Mouse (Mus musculus): ENCODE measurements at regions not wholly inside any gene's neighbourhood (a gene's known extent, or its start where the extent isn't known, plus 50 kb on each side); places are given as distances from the start of the nearest gene placed in this dataset.
A peak's percentile ranks its signal among the peaks of the same experiment; 100 is the strongest.

DNA sequence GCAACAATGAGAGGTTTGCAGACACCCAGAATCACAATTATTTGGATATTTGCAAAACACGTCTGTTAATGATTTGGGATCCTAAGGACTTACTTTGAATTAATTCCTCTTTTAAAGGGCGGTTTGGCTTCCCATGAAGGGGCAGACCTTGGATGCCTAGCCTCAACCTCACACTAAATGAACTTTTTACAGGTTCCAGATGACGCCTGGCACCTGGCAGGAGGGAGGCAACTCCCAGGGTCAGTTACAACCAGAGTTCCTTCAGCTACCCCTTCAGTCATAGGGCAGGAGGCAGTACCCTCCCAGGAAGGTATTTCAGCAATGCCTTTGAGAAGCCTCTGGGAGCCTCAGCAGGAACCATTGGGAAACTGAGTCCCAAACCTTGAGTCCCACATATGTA, 57.9 kb upstream of the Stx18 start:
- no peak for DNase-seq (ENCODE audit: extremely low spot score in 1 of 2, low spot score in 1 of 2)

DNA sequence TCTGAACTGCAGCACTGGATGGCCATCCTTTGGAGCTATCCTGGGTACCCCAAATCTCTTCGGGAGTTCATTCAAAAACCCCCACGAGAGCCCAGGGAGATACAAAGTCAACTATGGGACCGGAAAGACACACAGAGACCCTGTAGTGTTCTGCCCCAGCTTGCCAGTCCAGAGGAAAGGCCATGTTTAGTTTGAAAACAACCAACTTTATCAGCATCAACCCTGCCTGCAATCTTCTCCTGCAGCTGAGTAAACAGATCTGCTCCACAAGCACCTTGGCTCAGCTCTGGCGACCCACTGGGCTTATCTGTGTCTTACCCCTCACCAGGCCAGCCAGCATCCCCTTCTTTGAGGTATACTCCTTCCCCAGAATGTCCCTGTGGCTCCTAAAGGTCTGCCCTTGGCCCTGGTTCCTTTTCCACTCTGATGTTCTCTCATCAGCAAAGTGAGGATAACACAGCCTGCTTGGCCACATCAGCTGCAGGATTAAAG, 61.6 kb upstream of the Stx18 start:
- DNase-seq (ENCODE audit: extremely low spot score in 1 of 2, low spot score in 1 of 2), result no peak

DNA sequence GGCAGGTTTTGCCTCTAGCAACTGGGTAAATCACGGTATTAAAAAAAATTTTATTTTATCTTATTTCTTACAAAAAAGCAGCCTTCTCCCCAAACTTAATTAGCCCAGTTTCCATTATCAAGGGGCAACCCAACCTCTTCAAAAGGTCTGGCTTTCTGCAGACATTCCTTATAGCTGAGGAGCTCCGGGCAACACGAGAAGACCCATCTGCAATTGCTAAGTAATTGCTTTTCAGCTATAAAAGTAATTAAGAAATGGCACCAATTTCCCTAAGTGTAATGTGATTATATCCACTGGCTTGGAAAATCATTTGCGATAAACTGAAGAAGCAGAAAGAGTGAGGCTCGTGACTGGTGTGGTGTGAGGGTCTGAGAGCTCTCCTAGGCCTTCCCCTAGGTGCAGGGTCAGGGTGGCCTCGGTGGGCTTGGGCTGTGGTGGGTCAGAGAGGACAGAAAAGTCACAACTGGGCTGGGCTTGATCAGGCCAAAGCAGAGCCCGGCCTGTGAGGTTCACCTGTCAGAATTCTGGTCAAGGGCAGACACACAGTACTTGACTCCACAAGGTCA, 65.5 kb upstream of the Stx18 start:
- DNase-seq (ENCODE audit: extremely low spot score in 1 of 2, low spot score in 1 of 2), result no peak

DNA sequence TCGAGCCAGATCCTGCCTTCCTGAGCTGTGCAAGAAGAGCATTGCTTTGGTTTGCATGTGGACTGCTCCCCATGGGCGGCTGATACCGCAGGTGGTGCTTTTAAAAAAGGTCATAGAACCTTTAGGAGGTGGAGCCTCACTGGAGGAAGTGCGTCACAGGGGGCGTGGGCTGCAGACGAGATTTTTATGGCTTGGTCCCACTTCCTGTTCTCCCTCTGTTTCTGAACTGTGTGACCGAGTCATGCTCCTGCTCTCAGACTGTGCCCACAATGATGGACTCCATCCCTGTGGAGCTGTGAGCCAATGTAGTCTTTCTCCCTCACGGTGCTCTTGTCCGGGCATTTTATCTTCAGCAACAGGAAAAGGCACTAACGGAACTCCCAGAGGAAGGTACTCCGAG, 66.8 kb upstream of the Stx18 start:
- no peak for DNase-seq (ENCODE audit: extremely low spot score in 1 of 2, low spot score in 1 of 2)

DNA sequence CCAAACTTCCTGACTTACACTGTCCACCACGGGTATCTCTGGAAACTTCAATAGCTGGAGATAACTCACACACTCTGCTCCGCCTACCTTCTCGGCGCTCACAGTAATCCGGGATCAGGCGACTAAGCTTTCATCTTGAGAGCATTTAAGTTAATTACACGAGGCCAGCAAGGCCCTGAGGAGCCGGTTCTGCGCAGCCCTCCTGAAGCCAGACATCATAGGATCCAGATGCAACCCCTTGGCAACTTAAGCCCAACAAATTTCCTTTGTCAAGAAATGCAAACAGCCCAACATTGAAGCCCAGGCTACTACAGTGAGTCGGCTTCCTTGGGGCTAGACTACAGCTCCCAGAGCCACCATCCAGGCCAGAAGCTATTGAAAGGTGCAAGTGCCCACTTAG, 69.9 kb upstream of the Stx18 start:
- no peak for DNase-seq (ENCODE audit: extremely low spot score in 1 of 2, low spot score in 1 of 2)

DNA sequence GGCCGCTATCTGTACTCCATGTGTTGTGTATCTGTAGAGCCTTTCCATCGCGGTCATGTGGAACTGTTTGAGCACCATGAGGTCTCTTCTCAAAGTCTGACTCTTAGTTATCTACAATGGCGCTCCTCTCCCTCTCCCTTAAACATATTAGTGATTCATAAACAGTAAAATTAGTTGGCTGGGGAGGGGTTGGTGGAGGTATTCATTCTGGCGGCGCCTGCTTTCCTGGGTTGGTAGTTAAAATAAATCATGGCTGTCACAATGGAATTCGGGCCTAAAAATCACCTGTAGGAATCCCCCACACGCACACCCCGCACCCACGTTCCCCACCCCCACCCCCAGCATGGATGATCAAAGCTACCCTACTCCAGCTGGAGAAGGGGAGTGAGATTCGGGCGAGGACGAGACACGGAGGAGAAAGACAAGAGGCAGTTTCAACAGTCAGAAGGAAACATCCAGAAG, 70.6 kb upstream of the Stx18 start:
- DNase-seq (ENCODE audit: extremely low spot score in 1 of 2, low spot score in 1 of 2), result no peak

DNA sequence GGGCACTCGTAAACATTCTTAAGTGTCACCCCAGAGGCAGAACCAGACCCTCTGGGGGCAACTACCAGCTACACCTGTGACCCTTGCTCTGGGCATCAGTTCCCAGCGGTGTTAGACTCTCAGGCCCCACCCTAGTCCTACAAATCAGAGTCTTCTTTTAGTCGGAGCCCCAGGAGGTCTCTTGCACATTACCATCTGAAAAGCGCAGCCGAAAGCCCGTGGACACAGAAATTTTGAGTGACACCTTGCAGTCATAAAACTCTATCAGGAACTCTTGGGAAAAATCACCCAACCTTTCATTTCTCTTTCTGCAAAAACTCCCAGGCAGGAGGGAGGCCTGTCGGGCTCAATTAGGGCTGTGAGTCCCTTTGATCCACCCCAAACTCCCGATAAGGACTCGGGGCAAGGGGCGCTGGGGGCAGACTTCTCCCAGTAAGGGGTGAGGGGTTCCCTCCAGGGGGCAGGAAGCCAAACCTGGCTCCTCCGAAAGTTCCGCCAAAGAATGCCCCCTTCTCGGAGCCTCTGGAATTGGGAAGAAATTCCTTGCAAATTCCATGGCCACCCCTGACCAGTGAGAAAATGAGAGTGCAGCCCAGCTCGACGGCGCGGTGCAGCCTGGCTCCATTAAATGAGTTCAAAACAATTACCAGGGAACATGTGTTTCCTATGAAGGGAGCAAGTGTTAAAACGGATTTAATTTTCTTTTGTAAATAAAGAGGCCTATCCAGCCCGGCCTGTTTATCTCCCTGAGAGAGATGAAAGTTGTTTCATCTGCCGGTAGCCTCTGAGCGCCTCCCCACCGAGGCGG, 71.2 kb upstream of the Stx18 start:
- DNase-seq (ENCODE audit: extremely low spot score in 1 of 2, low spot score in 1 of 2), result no peak

DNA sequence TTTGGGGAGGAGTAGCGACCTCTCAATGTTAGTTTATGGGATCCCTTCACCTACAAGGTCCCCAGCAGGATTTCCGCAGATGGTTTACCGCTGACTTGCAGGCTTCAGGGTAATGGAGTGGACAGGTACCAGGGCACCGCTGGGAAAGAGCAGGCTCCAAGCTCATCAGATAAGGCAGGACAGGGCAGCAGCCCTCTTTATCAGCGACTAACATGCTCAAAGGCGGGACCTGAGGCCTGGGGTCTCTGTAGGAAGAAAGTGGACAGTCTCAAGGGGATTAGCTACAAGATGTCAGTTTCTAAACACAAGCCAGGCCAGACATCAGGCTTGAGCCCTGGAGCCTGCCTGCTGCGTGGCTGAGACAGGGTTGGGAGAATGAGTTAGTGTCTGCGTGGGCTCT, 74.9 kb upstream of the Stx18 start:
- no peak for DNase-seq (ENCODE audit: extremely low spot score in 1 of 2, low spot score in 1 of 2)

DNA sequence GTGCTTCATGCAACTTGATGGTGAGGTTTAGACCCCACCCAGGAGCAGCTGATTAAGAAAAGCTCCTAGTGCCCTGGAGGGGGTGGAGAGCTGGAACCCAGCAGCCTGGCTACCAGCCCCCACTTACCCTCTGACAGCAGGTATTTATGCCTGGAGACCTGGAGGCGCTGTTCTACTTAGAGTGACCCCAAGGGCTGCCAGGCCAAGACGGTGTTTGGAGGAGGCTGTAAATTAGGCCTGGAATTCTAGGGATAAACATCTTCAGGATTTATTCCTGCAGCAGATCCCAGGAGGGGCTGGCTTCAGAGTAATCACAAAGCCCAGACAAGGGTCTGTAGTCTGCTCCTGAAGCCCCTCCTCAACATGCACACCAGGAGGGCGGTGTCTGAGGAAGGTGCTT, 76.0 kb upstream of the Stx18 start:
- no peak for DNase-seq (ENCODE audit: extremely low spot score in 1 of 2, low spot score in 1 of 2)

DNA sequence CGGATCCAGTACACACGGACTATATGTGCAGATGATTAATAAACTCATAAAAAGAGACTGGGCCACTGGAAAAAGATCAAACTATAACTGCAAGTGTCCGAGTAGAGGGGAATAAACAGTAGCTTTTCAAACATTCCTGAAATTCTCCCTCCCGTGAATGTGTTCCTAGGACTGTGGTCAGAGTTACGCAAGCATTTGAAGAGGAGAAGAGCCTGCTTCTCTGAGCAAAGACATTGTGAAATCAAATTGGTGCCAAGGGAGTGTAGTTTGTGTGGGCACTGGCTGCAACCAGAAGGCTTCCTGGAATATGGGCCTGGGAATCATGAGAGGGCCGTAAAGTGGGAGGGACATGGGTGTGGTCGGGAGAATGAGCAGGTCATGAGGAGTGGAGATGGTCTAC, 78.3 kb upstream of the Stx18 start:
- DNase-seq (ENCODE audit: extremely low spot score in 1 of 2, low spot score in 1 of 2), result no peak

DNA sequence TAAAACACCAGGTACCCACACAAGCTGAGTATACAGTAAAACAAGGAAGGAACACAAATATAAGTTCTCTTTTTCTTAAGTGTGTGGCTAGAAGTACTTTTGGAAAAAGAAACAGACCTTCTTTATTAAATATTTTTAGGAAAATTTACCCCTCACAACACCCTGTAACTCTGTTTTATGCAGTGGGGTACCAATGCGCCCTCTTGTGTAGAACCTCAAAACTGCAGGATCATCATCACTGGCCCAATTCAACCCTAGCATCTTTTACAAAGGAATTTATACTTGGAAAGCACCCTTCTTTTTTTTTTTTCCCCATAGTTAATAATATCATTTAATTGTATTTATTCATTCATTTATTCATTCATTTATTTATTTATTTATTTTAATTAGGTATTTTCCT, 86.4 kb upstream of the Stx18 start:
- DNase-seq (ENCODE audit: extremely low spot score in 1 of 2, low spot score in 1 of 2), result peak in 1 of 2 experiments; percentile 52

DNA sequence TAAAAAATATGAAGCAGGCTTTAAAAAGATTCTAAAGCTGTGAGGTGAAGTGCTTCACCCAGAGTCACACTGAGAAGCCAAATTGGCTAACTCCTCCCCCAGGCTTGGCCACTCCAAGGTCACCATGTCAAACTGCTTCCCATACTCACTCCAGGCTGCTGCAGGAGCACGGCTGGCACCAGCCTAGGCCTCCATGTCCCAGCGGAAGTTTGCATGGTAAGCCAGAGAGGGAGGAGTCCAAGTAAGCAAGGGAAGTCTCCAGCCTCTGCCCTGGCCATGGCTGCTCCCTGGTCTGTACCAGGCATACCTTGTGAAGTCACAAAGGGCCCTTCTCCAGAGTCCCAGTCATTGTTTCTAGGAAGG, 105.8 kb upstream of the Stx18 start:
- no peak for DNase-seq (ENCODE audit: extremely low spot score in 1 of 2, low spot score in 1 of 2)

DNA sequence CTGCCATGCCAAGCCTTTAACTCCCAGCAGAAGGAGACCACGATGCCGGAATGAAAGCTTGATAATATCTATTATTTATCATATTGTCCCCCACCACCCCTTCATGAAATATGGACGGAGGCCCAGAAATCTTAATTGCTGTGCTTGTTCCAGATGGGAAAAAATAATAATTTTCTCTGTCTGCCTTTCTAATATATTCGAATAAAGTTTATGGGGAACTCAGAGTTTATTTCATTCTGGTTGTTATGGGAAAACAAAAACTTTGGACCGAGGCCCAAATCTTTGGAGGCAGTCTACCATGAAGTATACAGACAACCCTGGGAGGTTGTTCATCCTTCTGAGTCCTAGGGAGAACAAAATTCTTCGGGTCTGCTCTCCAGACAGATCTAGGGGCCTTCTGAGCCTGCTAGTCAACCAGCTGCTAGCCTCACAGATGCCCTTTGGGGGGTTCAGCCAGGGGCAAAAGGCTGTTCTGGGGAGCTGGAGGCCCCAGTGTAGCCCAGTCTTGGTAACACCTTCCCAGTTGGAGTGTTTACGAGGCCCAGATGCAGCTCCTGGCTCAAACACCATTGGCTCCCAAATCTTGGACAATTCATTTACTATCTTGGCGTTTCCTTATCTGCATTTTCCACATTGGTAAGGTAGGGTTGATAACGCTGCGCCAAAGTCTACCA, 106.3 kb upstream of the Stx18 start:
- DNase-seq (ENCODE audit: extremely low spot score in 1 of 2, low spot score in 1 of 2), result no peak

DNA sequence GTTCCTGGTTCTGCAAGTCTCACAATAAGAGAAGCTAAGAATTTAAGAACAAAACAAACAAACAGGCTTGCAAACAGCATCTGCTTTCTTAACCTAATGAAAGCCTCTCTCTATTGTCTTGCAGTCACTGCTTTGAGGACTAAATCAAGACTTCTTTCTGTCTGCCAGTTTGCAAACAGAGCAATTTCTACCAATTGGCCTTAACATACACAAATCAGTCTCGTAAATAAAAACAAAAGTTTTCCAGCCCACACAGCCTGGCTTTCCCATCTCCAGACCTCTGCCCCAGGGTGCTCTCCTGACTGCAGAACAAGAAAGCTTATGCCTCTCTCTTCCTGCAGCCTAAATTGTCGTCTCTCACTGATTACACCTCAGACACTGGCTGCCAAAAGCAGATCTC, 96.1 kb upstream of the Msx1 start:
- no peak for DNase-seq (ENCODE audit: extremely low spot score in 1 of 2, low spot score in 1 of 2)

DNA sequence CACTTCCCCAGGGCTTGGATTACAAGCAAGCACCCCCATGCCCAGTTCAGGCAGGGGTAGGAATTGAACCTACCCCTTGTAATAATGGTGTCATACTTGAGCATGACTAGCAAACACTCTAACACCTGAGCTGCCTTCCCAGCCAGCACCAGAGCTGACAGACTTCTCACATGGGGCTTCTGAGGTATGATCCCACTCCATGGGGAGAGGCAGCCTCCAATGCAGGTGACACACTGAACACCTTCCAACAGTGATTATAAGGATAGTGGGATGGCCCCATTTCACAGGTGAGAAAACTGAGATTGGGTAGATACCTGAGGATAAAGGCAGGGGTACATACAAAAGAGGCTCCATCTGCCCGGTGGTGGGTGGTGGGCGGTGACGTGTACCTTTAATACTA, 94.7 kb upstream of the Msx1 start:
- no peak for DNase-seq (ENCODE audit: extremely low spot score in 1 of 2, low spot score in 1 of 2)

DNA sequence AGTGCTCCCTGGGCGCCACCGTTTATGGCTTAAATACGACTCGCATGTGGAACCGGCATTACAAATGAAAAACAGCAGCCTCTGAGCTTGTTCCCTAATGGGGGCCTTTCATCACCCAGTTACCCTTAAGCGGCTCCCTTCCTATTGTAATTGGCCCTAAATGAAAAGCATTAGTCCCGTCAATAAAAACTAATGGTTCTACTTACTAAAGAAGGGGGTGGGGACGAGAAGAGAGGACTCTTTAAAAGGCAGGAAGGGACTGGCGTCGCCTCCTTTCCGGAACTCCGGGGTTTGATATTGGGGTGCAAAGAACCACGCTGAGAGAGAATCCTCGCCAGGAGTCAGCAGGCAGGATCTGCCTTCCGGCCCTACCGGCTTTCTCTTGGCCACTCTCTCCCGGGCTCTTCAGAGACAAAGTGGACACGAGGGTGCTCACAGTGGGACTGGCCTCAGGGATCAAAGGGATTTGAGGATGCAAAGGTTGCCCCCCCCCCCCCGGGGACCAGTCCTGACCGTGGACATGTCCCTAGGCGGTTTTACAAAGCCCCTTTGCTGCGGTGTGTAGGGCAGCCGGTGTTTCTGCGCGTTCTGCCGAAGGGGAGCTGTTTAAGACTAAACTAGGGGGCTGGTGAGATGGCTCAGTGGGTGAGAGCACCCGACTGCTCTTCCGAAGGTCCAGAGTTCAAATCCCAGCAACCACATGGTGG, 93.8 kb upstream of the Msx1 start:
- no peak for DNase-seq (ENCODE audit: extremely low spot score in 1 of 2, low spot score in 1 of 2)

DNA sequence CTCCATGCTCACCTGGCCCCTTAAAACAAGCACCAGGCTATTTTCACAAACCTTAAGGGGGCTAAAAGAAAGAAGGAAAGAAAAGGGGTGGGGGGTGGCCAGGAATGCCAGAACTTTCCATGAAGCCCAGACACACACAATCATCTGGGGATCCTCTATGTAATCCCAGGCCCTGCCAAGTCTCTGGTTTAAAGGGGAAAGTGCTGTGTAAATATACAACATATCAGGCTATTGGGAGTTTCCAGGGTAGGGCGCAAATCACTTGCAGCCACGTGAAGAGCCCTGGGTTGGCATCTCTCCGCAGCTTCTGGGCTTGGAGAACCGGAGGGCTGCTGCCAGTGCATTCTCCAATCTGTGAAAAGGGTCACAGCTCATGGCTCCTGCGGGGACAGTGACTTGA, 92.8 kb upstream of the Msx1 start:
- DNase-seq (ENCODE audit: extremely low spot score in 1 of 2, low spot score in 1 of 2), result no peak

DNA sequence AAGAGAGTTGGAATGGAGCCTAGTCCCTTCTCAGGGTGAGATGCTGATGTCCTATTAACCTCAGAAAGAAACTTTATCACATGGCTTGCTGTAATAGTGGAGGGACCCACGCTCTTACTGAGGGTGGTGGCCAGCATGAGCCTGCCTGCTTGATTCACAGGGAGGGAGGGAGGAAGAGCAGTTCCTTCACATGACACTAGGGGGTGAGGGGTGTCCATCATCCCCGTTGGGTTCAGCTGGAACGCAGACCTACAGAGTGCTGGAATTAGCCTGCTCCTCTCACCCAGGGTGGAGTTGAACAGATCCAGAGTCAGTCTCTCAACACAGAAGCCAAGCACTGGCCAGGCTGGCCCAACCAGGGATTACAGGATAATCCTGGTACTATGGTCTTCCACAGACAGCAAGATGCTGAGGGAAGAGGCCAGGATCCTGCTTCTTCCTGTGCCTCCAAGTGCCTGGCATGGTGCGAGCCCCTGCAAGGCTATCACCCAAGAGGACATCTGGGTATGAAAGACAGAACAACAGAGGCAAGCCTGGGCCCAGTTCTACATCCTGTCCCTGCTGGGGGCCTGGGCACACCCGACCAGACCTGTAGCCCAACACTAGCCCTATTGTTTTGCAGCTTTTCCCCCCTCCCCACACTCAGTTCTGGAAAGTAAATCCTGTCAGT, 80.4 kb upstream of the Msx1 start:
- no peak for DNase-seq (ENCODE audit: extremely low spot score in 1 of 2, low spot score in 1 of 2)

DNA sequence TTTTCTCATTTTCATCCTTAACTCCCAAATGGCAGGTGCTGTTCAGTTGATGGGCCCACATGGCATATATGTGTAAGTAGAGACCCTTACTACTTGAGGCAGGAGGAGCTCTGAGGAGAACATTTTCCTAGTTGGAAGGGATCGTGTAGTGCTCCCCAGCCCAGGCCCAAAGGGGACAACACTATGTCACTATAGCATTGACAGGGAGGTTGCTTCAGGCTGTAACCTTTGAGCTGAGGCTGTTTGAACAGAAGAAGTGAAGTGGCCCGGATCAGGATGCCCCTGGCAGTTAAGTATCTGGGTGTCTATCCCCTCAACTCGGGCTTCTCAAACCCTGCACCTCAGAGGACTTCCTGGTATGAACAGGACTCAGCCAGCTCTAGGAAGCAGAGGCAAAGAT, 79.5 kb upstream of the Msx1 start:
- no peak for DNase-seq (ENCODE audit: extremely low spot score in 1 of 2, low spot score in 1 of 2)

DNA sequence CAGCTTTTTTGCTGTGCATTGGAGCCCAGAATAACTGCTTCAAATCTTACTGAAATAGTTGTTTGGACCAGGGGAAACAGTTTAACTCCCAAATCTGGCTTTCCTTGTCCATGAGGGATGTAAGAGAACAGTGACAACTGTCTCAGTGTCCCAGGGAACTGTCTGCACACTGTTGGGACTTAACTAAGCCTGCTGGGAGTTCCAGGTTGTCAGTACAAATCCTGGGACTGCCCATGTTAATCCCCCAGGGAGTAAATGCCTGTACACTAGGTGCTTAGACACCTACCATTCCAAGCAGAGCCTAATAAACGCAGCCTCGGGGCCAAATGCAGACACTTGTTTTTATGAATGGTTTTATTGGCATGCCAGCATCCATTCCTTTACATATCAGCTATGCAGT, 78.4 kb upstream of the Msx1 start:
- no peak for DNase-seq (ENCODE audit: extremely low spot score in 1 of 2, low spot score in 1 of 2)

DNA sequence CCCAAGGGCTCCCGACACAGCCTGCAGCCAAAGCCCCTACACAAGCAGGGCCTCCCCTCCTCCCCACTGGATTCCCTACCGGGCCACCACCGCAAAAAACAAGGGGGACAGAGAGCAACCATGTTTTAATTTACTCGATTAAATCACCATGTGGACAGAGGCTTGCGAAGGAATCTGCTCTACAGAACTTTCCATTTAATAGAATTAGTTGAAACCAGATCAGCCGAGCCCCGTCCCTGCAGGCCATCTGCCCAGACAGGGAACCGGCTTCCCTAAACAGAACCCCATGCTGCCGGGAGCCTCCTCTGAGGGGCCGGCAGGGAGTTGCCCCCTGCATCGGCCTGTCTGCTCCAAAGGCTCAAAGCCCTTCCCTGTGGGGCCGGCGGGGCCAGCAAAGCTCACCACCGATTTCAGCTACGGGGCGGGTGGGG, 77.5 kb upstream of the Msx1 start:
- DNase-seq (ENCODE audit: extremely low spot score in 1 of 2, low spot score in 1 of 2), result no peak

All from frontal cortex, adult 2 months (tissue).